9 mouse cellular contexts compared by ENCODE assay signal in the genomic region with DNA sequence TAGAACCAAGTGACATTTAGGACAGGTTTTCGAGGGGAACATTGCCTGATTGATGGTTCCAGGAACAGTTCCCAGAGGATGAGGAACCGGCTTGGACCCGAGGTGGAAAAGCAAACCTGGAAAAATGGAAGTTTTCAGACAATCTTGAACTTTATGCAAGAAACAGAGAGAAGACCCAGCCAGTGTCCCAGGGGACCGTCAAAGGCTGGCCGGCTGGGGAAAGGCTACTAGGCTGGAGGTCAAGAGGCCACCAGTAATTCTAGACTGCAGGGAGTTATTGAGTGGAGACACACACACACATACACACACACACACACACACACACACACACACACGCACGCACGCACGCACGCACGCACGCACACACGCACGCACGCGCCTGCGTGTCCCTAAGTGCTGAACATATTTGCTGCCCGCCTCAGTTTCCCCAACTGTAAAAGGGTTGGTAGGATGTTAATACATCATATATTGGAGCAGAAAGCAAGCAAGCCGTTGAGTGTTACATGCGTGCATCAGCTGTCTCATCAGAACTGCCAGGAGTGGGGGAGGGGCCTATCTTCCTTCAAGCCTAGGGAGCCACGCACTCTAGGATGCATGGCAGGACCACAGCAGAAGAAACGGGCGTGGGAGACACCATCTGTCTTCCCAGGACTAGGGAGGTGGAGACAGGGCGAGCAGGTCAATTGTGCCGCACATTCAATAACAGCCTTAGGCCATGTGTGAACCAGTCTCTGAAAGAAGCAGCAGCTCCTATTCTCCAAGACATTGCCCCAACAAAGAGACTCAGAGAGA. TPM values are rescaled to one million over a fixed set of nuclear protein-coding genes. Genes with fewer than 3 reads are reported as not detected.
DNase-seq lines count a peak whose midpoint lies in the region; ATAC-seq and TF ChIP-seq lines count a peak whose summit lies in the region.
"Had no signal": no experiment of that assay in that cellular context is flagged by ENCODE, and none has a peak within 500 bp of the region (broad histone marks: within the 10 kb centered on the region; RNA-seq: fewer than 3 reads in every experiment).

No protein-coding gene starts in this region.

- TF ChIP-seq CTCF in forebrain, postnatal 0 days (IDR thresholded peaks at IDR 0.05; ENCODE audit: low read depth) = no peak
- no peak for TF ChIP-seq CTCF in lung, adult 2 months (IDR thresholded peaks at IDR 0.05; ENCODE audit: insufficient read depth, low read length)

- H3K4me2 ChIP-seq in forebrain, postnatal 0 days (ENCODE audit: low read depth) = no peak overlapping the region
- no peak overlapping the region for H3K4me2 ChIP-seq in neural tube, embryonic 14.5 days (ENCODE audit: low read depth, low read length)
- H3K4me2 ChIP-seq: liver, embryonic 15.5 days had no signal

- DNase-seq in left cerebral cortex, postnatal 14 days (ENCODE audit: low spot score in 2 of 2) = peak; percentile 53 to 70
- DNase-seq in left cerebral cortex, adult 8-10 months (ENCODE audit: low spot score in 2 of 2) = no peak
- DNase-seq in brain, adult 2 months (ENCODE audit: low read depth, low spot score) = peak; percentile 72
- peak; percentile 66 for DNase-seq in forebrain, postnatal 0 days
- DNase-seq in lung, adult 2 months = no peak
- DNase-seq: kidney, postnatal 36 days had no signal

- WGBS in forebrain, postnatal 0 days = 62% methylated on average over 20 of the region's 25 CpGs
- WGBS in neural tube, embryonic 14.5 days = 62% methylated on average over 25 of the region's 25 CpGs
- WGBS in lung, adult 2 months = 66% methylated on average over 25 of the region's 25 CpGs

- no peak overlapping the region for H3K4me3 ChIP-seq in forebrain, postnatal 0 days (ENCODE audit: low read depth, low read length)
- no peak overlapping the region for H3K4me3 ChIP-seq in neural tube, embryonic 14.5 days (ENCODE audit: low read depth, low read length)
- no peak overlapping the region for H3K4me3 ChIP-seq in lung, adult 2 months (replicated peaks; ENCODE audit: extremely low read depth, low read depth, low read length)
- H3K4me3 ChIP-seq: liver, embryonic 15.5 days had no signal

- H3K36me3 ChIP-seq in forebrain, postnatal 0 days (ENCODE audit: insufficient read depth) = peaks cover 12% of the 10 kb centered on the region
- peaks cover under 1% of the 10 kb centered on the region for H3K36me3 ChIP-seq in neural tube, embryonic 14.5 days (ENCODE audit: control insufficient read depth, insufficient read depth, low read length)
- H3K36me3 ChIP-seq: liver, embryonic 15.5 days had no signal

- H3K27me3 ChIP-seq in forebrain, postnatal 0 days (ENCODE audit: insufficient read depth, low read length) = no peaks in the 10 kb centered on the region
- no peaks in the 10 kb centered on the region for H3K27me3 ChIP-seq in neural tube, embryonic 14.5 days (ENCODE audit: control insufficient read depth, insufficient read depth, low read length)
- H3K27me3 ChIP-seq: liver, embryonic 15.5 days had no signal

- H3K9me3 ChIP-seq in forebrain, postnatal 0 days (ENCODE audit: low read length) = no peaks in the 10 kb centered on the region
- H3K9me3 ChIP-seq in neural tube, embryonic 14.5 days (ENCODE audit: control insufficient read depth, low read length) = no peaks in the 10 kb centered on the region

- H3K4me1 ChIP-seq in forebrain, postnatal 0 days (ENCODE audit: insufficient read depth) = peaks cover 9% of the 10 kb centered on the region
- peaks cover 4% of the 10 kb centered on the region; the same call in 1 of the 2 replicates for H3K4me1 ChIP-seq in neural tube, embryonic 14.5 days (ENCODE audit: control insufficient read depth, insufficient read depth, low read length)
- H3K4me1 ChIP-seq in lung, adult 2 months (ENCODE audit: control insufficient read depth, insufficient read depth, low read length) = peaks cover 2% of the 10 kb centered on the region; the same call in 1 of the 2 replicates

- intact Hi-C loops in left cerebral cortex, postnatal 14 days (cut with DNase I) = no loop called here

- no peak for TF ChIP-seq POLR2A in lung, adult 2 months (IDR thresholded peaks at IDR 0.05; ENCODE audit: borderline replicate concordance, extremely low read depth, low read depth, low read length)

- peak; percentile 47 for ATAC-seq in forebrain, postnatal 0 days
- ATAC-seq in neural tube, embryonic 14.5 days (ENCODE audit: low read depth) = peak; percentile 45; the same call in 1 of the 2 replicates
- no peak for ATAC-seq in inflammation-experienced regulatory T-cells, adult 6 months

- H3K9ac ChIP-seq in forebrain, postnatal 0 days = no peak overlapping the region
- 0 out of 2 replicates have a peak overlapping the region, but pooled peaks have one; percentile 25 for H3K9ac ChIP-seq in neural tube, embryonic 14.5 days (replicated peaks; ENCODE audit: low read depth, low read length)
- H3K9ac ChIP-seq: liver, embryonic 15.5 days had no signal

- no peak overlapping the region for H3K27ac ChIP-seq in forebrain, postnatal 0 days (ENCODE audit: low read depth, low read length)
- H3K27ac ChIP-seq in neural tube, embryonic 14.5 days (ENCODE audit: low read depth, low read length) = no peak overlapping the region
- H3K27ac ChIP-seq: liver, embryonic 15.5 days had no signal

RNA-seq across cellular contexts. Expression of a gene that starts 22.9 kb away (rescaled TPM):
- total RNA-seq in left cerebral cortex, postnatal 14 days (2021) = 10 to 100 TPM; 47.2 to 50.5 TPM
- total RNA-seq in left cerebral cortex, adult 8-10 months (2022) = 10 to 100 TPM; 57.8 to 68.8 (median 59.9) TPM
- total RNA-seq in forebrain, postnatal 0 days (2014; rRNA removed) = 68.9 and 72.7 TPM in 2 replicates
- 60.0 and 67.0 TPM in 2 replicates for polyA plus RNA-seq in forebrain, postnatal 0 days (2015; fragmentation: Nextera tagmentation; extraction: Ambion mirVana)
- 34.2 and 43.6 TPM in 2 replicates for polyA plus RNA-seq in neural tube, embryonic 14.5 days (2014; fragmentation: Nextera tagmentation; extraction: Ambion mirVana)
- polyA plus RNA-seq in inflammation-experienced regulatory T-cells, adult 6 months (2017; shearing (Covaris generic)) = 10 to 100 TPM; 20.8 to 28.9 (median 21.5) TPM
- 81.2 and 88.3 TPM in 2 replicates for polyA plus RNA-seq in lung, adult 2 months (2012; rRNA removed)

RNA-seq across cellular contexts. Expression of a gene that starts 32.0 kb away (rescaled TPM):
- 1 to 10 TPM; 3.4 to 5.2 TPM for total RNA-seq in left cerebral cortex, postnatal 14 days (2021)
- 10 to 100 TPM; 14.8 to 20.5 (median 16.8) TPM for total RNA-seq in left cerebral cortex, adult 8-10 months (2022)
- 2.7 and 2.8 TPM in 2 replicates for total RNA-seq in forebrain, postnatal 0 days (2014; rRNA removed)
- polyA plus RNA-seq in forebrain, postnatal 0 days (2015; fragmentation: Nextera tagmentation; extraction: Ambion mirVana) = 1.9 and 2.3 TPM in 2 replicates
- 4.2 and 5.0 TPM in 2 replicates for polyA plus RNA-seq in neural tube, embryonic 14.5 days (2014; fragmentation: Nextera tagmentation; extraction: Ambion mirVana)
- under 1 TPM in 1 of 3 experiments, not detected in 2; 0.17 TPM for polyA plus RNA-seq in inflammation-experienced regulatory T-cells, adult 6 months (2017; shearing (Covaris generic))
- 9.7 and 11.3 TPM in 2 replicates for polyA plus RNA-seq in lung, adult 2 months (2012; rRNA removed)

RNA-seq across cellular contexts. Expression of a gene that starts 48.8 kb away (rescaled TPM):
- total RNA-seq in left cerebral cortex, postnatal 14 days (2021) = 10 to 100 TPM; 35.3 to 37.5 TPM
- total RNA-seq in left cerebral cortex, adult 8-10 months (2022) = 10 to 100 TPM; 35.3 to 48.7 (median 39.7) TPM
- total RNA-seq in forebrain, postnatal 0 days (2014; rRNA removed) = 18.7 and 19.5 TPM in 2 replicates
- polyA plus RNA-seq in forebrain, postnatal 0 days (2015; fragmentation: Nextera tagmentation; extraction: Ambion mirVana) = 19.9 and 26.4 TPM in 2 replicates
- 50.4 and 50.5 TPM in 2 replicates for polyA plus RNA-seq in neural tube, embryonic 14.5 days (2014; fragmentation: Nextera tagmentation; extraction: Ambion mirVana)
- polyA plus RNA-seq in inflammation-experienced regulatory T-cells, adult 6 months (2017; shearing (Covaris generic)) = 10 to 100 TPM; 23.5 to 32.5 (median 24.2) TPM
- polyA plus RNA-seq in lung, adult 2 months (2012; rRNA removed) = 31.9 and 36.8 TPM in 2 replicates

RNA-seq across cellular contexts. Expression of a gene that starts 50.7 kb away (rescaled TPM):
- total RNA-seq in left cerebral cortex, postnatal 14 days (2021) = 10 to 100 TPM; 76.2 to 79.6 TPM
- total RNA-seq in left cerebral cortex, adult 8-10 months (2022) = 10 to 100 TPM; 91.9 to 94.8 (median 93.7) TPM
- 19.8 and 20.0 TPM in 2 replicates for total RNA-seq in forebrain, postnatal 0 days (2014; rRNA removed)
- polyA plus RNA-seq in forebrain, postnatal 0 days (2015; fragmentation: Nextera tagmentation; extraction: Ambion mirVana) = 26.2 and 41.6 TPM in 2 replicates
- 27.5 and 35.3 TPM in 2 replicates for polyA plus RNA-seq in neural tube, embryonic 14.5 days (2014; fragmentation: Nextera tagmentation; extraction: Ambion mirVana)
- 1 to 10 TPM in 1 of 3 experiments, under 1 TPM in 2; 0.54 to 1.3 (median 0.82) TPM for polyA plus RNA-seq in inflammation-experienced regulatory T-cells, adult 6 months (2017; shearing (Covaris generic))
- 13.1 and 13.8 TPM in 2 replicates for polyA plus RNA-seq in lung, adult 2 months (2012; rRNA removed)

Comparison
In these comparisons a context has a peak if more than half of its experiments do, and no peak if none do; other contexts are left out.
1. DNase-seq: peak in left cerebral cortex, postnatal 14 days (2 of 2), brain, adult 2 months (single experiment) and forebrain, postnatal 0 days (single experiment); none in left cerebral cortex, adult 8-10 months (0 of 2) and lung, adult 2 months (single experiment).